Mouse (Mus musculus) embryonic facial prominence, embryonic 11.5 days (tissue): ENCODE measurements around the gene Nfxl1. TPM values are rescaled to one million over a fixed set of nuclear protein-coding genes. Genes with fewer than 3 reads are reported as not detected.

Experiments
- polyA plus RNA-seq: library from polyadenylated mRNA; unstranded; fragments of >200 nt; fragmentation: Nextera tagmentation; extraction: Ambion mirVana; gene quantifications from 2 replicates; pipeline ENCODE4 v1.2.1, GENCODE M21; 2014

Gene Nfxl1
- polyA plus RNA-seq, 1 experiment from 2014 or later, result 30.5 TPM

Other genes with a start within 250 kb of the Nfxl1 start
- 4.0 and 4.2 TPM in 2 replicates for gene Corin, start 55.2 kb downstream of the Nfxl1 start, polyA plus RNA-seq
- gene Zar1, start 21.6 kb upstream of the Nfxl1 start, polyA plus RNA-seq, result 2.4 and 4.2 TPM in 2 replicates
- gene Gm5868, start 27.9 kb upstream of the Nfxl1 start, polyA plus RNA-seq, result 1.5 and 1.9 TPM in 2 replicates
- gene Cnga1, start 84.6 kb upstream of the Nfxl1 start, polyA plus RNA-seq, result not detected in 2 replicates
- gene Nipal1, start 88.1 kb upstream of the Nfxl1 start, polyA plus RNA-seq, result 0.80 and 0.91 TPM in 2 replicates
- gene Txk, start 193.1 kb upstream of the Nfxl1 start, polyA plus RNA-seq, result 0.13 TPM in 1 of 2 replicates, not detected in the other